Mouse (Mus musculus) limb, embryonic 14.5 days (tissue): ENCODE data around the gene Fmo2. TPM values are rescaled to one million over a fixed set of nuclear protein-coding genes. Genes with fewer than 3 reads are reported as not detected.

Experiments
- ATAC-seq: fragments of 200-750 bp; cut with Nextera tagmentation; 2 replicates; pipeline ENCODE4 v1.8.0; 2017; ENCODE audit warnings: low read depth, moderate number of reproducible peaks, moderate TSS enrichment; ENCODE audit not compliant: low FRiP score
- DNase-seq: peaks from one replicate; pipeline ENCODE4 v3.0.0-alpha.2; 2015; ENCODE audit warnings: low spot score
- H3K27ac ChIP-seq: fragments of 300-500 bp; sonication (generic); replicated peaks from 2 replicates; pipeline ENCODE4 v1.5.1; 2014; ENCODE audit warnings: low read depth, mild to moderate bottlenecking, low read length, moderate library complexity, mixed read lengths
- H3K27me3 ChIP-seq: fragments of 300-500 bp; sonication (generic); 2 replicates; pipeline ENCODE4 v1.6.1; 2014; ENCODE audit warnings: low read length, mixed read lengths; ENCODE audit not compliant: control insufficient read depth, insufficient read depth
- H3K36me3 ChIP-seq: fragments of 300-500 bp; sonication (generic); 2 replicates; pipeline ENCODE4 v1.6.1; 2014; ENCODE audit warnings: mild to moderate bottlenecking, low read length, moderate library complexity, mixed read lengths; ENCODE audit not compliant: control insufficient read depth, insufficient read depth
- H3K4me1 ChIP-seq: fragments of 300-500 bp; sonication (generic); 2 replicates; pipeline ENCODE4 v1.6.1; 2014; ENCODE audit warnings: antibody characterized with exemption, low read length, mixed read lengths; ENCODE audit not compliant: control insufficient read depth, insufficient read depth
- H3K4me2 ChIP-seq: fragments of 300-500 bp; sonication (generic); replicated peaks from 2 replicates; pipeline ENCODE4 v1.6.1; 2014; ENCODE audit warnings: low read depth, mild to moderate bottlenecking, low read length, moderate library complexity; ENCODE audit not compliant: severe bottlenecking
- H3K4me3 ChIP-seq: fragments of 300-500 bp; sonication (generic); replicated peaks from 2 replicates; pipeline ENCODE4 v1.5.1; 2014; ENCODE audit warnings: low read length
- H3K9ac ChIP-seq: fragments of 300-500 bp; sonication (generic); 2 replicates; pipeline ENCODE4 v1.6.1; 2014; ENCODE audit warnings: mild to moderate bottlenecking, low read depth, low read length, moderate library complexity; ENCODE audit not compliant: severe bottlenecking
- H3K9me3 ChIP-seq: fragments of 300-500 bp; sonication (generic); 2 replicates; pipeline ENCODE4 v1.6.1; 2016; ENCODE audit warnings: low read length; ENCODE audit not compliant: control insufficient read depth
- POLR2A ChIP-seq: fragments of 200-500 bp; IDR thresholded peaks from 2 replicates; pipeline ENCODE4 v1.8.0; 2012; ENCODE audit warnings: inconsistent platforms, mild to moderate bottlenecking, moderate library complexity, borderline replicate concordance; ENCODE audit not compliant: insufficient read depth, insufficient read length; ENCODE audit errors: extremely low read depth
- WGBS: fragments of 180-500 bp; shearing (Covaris S2); extraction: QIAGEN DNeasy Blood & Tissue Kit; methylation state at CpG from one replicate; pipeline ENCODE4 v1.1.7; 2014; 5-methylcytosine and 5-hydroxymethylcytosine counted together
- polyA plus RNA-seq, 2 experiments: library from polyadenylated mRNA; depleted of rRNA in 1 of 2; stranded (reverse) in 1 of 2; unstranded in 1 of 2; fragments of >200 nt; fragmentation: Nextera tagmentation in 1 of 2; extraction: Ambion mirVana in 1 of 2; gene quantifications; 2 replicates each; pipeline versions ENCODE4 v1.2.1 to v1.2.3; 2012 to 2014

Fmo2 gene
- polyA plus RNA-seq, 2 experiments, result 1.5 to 2.1 TPM

GRCm38 (mm10) chr1:162931310-162931875 is 32.9 kb upstream of the Fmo2 start:
- H3K27ac ChIP-seq, result no peak overlapping the region; the same call in 1 of the 2 replicates
- WGBS, result 67% methylated on average over 4 of the region's 4 CpGs
- no peak overlapping the region for H3K9ac ChIP-seq
- H3K9me3 ChIP-seq, result no peaks in the 10 kb centered on the region
- no peaks in the 10 kb centered on the region for H3K4me1 ChIP-seq
- 0 out of 2 replicates have a peak, but pooled peaks cover 1% of the 10 kb centered on the region for H3K27me3 ChIP-seq
- no peaks in the 10 kb centered on the region for H3K36me3 ChIP-seq
- DNase-seq (no peak), ATAC-seq (no peak)
- no peak overlapping the region for H3K4me2 ChIP-seq
- no peak overlapping the region for H3K4me3 ChIP-seq
- TF ChIP-seq POLR2A, result no peak

GRCm38 (mm10) chr1:162930631-162931030 is 32.1 kb upstream of the Fmo2 start:
- 74% methylated on average over 2 of the region's 2 CpGs for WGBS
- DNase-seq (no peak), ATAC-seq (no peak)
- H3K36me3 ChIP-seq, result no peaks in the 10 kb centered on the region
- H3K4me1 ChIP-seq, result no peaks in the 10 kb centered on the region
- no peak overlapping the region for H3K4me3 ChIP-seq
- H3K27me3 ChIP-seq, result no peaks in the 10 kb centered on the region
- no peak for TF ChIP-seq POLR2A
- no peak overlapping the region for H3K27ac ChIP-seq
- H3K4me2 ChIP-seq, result no peak overlapping the region
- no peaks in the 10 kb centered on the region for H3K9me3 ChIP-seq
- H3K9ac ChIP-seq, result no peak overlapping the region

GRCm38 (mm10) chr1:162929146-162929545 is 30.6 kb upstream of the Fmo2 start:
- H3K9ac ChIP-seq, result no peak overlapping the region
- H3K27ac ChIP-seq, result no peak overlapping the region
- WGBS, result 77% methylated on average over 3 of the region's 3 CpGs
- ATAC-seq (no peak), DNase-seq (no peak)
- no peak overlapping the region for H3K4me2 ChIP-seq
- no peaks in the 10 kb centered on the region for H3K36me3 ChIP-seq
- H3K27me3 ChIP-seq, result no peaks in the 10 kb centered on the region
- H3K4me1 ChIP-seq, result no peaks in the 10 kb centered on the region
- TF ChIP-seq POLR2A, result no peak
- H3K9me3 ChIP-seq, result no peaks in the 10 kb centered on the region
- H3K4me3 ChIP-seq, result no peak overlapping the region

GRCm38 (mm10) chr1:162925121-162925520 is 26.6 kb upstream of the Fmo2 start:
- DNase-seq, result no peak
- Histone ChIP-seq H3K27ac (no peak overlapping the region), H3K4me2 (no peak overlapping the region), H3K9ac (no peak overlapping the region), H3K9me3 (no peaks in the 10 kb centered on the region), H3K27me3 (no peaks in the 10 kb centered on the region), H3K4me1 (no peaks in the 10 kb centered on the region), H3K36me3 (no peaks in the 10 kb centered on the region), H3K4me3 (no peak overlapping the region)
- ATAC-seq, result no peak
- WGBS, result 71% methylated on average over 1 of the region's 1 CpGs
- TF ChIP-seq POLR2A, result no peak

GRCm38 (mm10) chr1:162916661-162917060 is 18.1 kb upstream of the Fmo2 start:
- Histone ChIP-seq H3K9me3 (no peaks in the 10 kb centered on the region), H3K27ac (no peak overlapping the region), H3K4me3 (no peak overlapping the region), H3K4me1 (no peaks in the 10 kb centered on the region), H3K9ac (no peak overlapping the region), H3K4me2 (no peak overlapping the region), H3K36me3 (no peaks in the 10 kb centered on the region), H3K27me3 (no peaks in the 10 kb centered on the region)
- WGBS, result 78% methylated on average over 8 of the region's 8 CpGs
- no peak for TF ChIP-seq POLR2A
- no peak for ATAC-seq
- no peak for DNase-seq
